Mouse (Mus musculus) common myeloid progenitor, adult 5-6 weeks (primary cell): ENCODE results near the gene Psip1. TPM values are rescaled to one million over a fixed set of nuclear protein-coding genes. Genes with fewer than 3 reads are reported as not detected.
"Not testable (repeated sequence)": the region's sequence is repeated elsewhere in the genome, so short reads cannot be mapped to it uniquely, and the experiment has no call there.

ENCODE experiments used
- ATAC-seq: replicated peaks from 2 replicates; pipeline ENCODE4 v1.8.0; 2016; ENCODE audit warnings: low read depth, mild to moderate bottlenecking, moderate TSS enrichment, inconsistent platforms; ENCODE audit not compliant: poor library complexity, severe bottlenecking
- total RNA-seq: library from RNA; stranded (forward); fragments of 200-1000, 187-1606 nt; gene quantifications from 2 replicates; pipeline ENCODE4 v1.2.3, GENCODE M21; 2017

Gene Psip1
- 299 and 303 TPM in 2 replicates for total RNA-seq

- peak; percentile 89 for ATAC-seq
Observed at GRCm38 (mm10) chr4:83486117-83486901, at the start of gene Psip1. Psip1 (minus strand) TSS chr4:83486459.

- ATAC-seq, result no peak
Observed at GRCm38 (mm10) chr4:83534024-83534423, 47.8 kb upstream of the Psip1 start.

DNA sequence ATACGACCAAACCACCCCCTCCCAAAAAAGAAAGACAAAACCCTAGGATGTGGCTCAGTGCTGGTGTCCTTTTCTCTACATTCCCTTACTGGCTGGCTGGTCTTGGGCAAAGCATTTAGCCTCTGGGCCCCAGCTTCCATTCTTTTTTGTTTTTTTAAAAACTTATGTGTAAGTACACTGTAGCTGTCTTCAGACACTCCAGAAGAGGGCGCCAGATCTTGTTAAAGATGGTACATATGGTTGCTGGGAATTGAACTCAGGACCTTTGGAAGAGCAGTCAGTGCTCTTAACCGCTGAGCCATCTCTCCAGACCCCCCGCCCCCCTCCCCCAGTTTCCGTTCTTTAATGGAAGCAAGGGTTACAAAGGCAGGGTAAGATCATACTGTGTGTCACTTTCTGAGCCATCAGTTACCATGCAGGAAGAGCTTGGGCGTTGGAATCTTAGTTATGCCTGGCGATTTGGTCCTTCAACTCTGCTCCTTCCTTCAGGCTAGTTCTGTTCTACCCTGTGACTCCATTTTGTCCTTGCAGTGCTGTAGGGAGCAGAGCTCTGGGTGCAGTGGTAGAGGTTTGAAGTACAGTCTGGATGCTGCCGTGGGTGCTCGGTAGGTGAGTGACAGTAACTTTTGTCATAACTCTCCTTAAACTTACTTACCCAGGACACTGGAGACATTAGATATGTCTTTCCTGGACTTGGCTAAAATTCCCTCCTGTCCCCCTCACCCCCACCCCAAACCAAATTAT is 47.1 kb upstream of the Psip1 start:
- no peak for ATAC-seq

DNA sequence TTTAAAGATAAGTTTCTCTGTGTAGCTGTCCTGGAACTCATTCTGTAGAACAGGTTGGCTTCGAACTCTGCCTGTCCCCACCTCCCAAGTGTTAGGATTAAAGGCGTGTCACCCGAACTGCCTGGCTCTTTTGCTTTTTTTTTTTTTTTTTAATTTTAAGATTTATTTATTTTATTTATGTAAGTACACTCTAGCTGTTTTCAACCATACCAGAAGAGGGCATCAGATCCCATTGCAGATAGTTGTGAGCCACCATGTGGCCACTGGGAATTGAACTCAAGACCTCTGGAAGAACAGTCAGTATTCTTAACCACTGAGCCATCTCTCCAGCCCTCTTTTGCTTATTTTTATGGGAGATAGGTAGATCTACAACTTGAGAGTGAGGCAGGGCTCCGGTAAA is 43.8 kb upstream of the Psip1 start:
- not testable (repeated sequence) for ATAC-seq

- no peak for ATAC-seq
Observed at GRCm38 (mm10) chr4:83527921-83528320, 41.7 kb upstream of the Psip1 start.

DNA sequence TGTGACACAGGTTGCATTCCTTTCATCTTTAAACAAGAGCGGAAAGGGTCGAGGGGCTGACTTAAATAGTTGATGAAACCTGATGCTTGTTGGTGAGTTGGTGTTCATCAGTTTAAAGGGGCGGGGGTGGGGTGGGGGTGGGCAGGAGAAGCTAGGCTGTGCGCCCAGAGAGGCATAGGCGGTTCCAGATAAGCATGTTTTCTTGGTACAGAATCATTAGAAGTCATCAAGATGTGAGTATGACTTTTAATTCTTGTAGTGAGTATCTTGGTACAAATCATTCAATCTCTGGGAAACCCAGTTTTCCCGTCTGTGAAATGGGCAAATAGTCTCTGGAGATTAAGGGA is 40.7 kb upstream of the Psip1 start:
- no peak for ATAC-seq

DNA sequence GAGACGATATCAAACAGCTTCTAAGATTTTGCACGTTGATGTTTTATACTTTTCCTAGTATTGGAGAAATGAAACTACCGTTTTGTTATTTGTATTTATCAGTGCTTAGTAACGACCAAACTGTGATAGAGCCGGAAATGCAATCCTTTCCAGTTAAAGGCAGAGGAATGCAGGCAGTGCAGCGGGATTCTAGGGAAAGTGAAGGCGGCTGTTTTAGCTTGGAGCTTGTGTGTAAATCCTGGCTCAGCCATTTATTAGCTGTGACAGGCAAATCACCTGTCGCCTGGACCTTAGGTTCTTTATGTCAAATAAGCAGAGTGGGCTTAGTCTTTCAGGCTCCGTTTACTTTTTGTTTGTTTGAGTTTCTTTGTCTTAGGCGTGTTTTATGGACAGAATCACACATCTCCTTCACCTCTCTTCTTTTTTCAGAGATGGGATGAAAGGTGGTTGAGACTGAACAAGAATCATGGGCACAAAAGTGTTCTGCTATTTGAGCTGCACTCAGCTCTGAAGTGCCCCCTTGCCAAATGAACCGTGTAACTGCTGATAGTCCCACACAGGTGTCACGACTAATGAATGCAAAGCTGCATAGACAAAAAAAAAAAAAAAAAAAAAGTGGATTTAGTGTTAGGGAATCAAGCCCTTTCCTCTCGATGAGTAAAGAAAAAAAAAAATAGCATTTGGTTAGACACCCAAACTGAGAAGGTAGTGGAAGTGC is 40.2 kb upstream of the Psip1 start:
- peak; percentile 15 for ATAC-seq

DNA sequence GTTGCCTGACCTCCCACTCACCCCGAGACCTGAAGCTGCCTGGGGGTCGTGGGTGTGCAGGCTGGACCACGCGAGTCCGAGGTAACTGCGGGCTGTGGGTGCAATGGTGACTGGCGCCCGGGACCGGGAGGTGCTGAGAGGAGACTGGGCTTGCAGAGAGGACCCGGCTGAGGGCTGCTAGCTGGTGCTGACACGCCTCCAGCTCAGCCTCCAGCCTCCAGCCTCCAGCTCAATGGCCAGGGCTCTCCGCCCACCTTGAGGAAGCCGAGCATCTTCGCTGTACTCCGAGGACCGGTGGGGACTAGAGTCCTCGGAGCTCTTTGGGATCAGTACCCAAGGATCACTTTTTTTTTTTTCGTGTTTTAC is 39.4 kb upstream of the Psip1 start:
- peak; percentile 59 for ATAC-seq

DNA sequence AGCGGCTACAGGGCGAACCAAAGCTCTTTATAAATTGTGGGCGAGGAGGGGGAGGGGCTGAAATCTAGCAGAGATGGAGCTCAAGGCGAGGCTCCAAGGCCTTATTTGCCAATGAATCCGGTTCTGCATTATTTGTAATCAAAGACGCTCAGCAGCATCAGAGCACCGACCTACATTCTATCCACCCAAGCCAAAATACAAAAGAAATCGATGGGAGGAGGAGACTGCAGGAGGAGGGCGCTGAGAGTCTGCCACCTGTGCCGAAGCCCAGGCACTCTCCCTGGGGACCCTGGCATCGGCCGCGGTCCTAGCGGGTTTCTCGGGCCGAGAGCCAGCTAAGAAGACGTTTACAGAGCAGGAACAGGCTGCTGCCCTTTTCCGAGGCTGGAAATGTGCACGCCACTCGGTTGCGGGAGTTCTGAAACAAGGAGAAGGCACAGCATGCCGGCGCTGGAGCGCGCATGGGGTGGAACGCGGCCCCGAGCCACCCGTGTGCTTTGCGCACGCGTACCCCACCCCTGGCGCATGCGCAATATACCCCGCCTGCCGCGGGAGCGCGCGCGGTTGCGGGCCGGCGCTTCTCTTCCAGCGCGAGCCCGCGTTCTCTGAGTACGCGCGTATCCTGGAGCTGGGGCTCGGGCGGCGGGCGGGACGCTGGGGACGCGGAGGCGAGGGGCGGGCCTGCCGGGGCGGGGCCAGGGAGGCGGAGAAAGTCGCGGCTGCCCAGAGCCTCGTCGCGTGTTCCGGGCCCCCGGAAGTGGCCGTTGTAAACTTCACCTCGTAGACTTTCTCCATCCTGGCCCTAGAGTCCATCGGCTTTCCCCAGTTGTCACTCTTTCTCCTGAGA is 38.8 kb upstream of the Psip1 start, which contains the start of gene Ccdc171:
TSS of gene Ccdc171 (plus strand) at position 703 of the 847 bp plus-strand sequence.
- peak; percentile 77 for ATAC-seq

- no peak for ATAC-seq
Observed at GRCm38 (mm10) chr4:83524456-83524842, 38.2 kb upstream of the Psip1 start.

DNA sequence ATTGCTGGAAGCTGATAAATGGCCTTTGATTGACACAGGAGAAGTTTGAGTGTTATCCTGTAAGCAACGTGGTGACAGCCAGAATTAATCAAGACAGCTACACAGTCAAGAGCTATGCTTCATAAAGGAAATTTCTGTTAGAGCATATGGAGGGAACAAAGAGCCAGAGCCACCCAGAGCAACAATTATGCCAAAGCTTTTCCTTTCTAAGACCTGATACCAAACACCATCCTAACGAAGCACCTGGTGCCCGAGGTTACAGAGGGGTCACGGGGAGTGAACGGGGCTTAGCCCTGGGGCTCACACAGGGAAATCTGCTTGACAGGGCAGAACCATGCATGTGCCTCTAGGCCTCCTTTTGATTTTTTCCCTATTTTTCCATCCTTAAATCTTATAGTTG is 35.8 kb upstream of the Psip1 start:
- ATAC-seq, result no peak

- ATAC-seq, result no peak
Observed at GRCm38 (mm10) chr4:83520308-83520707, 34.0 kb upstream of the Psip1 start.

- no peak for ATAC-seq
Observed at GRCm38 (mm10) chr4:83519807-83520206, 33.5 kb upstream of the Psip1 start.

- no peak for ATAC-seq
Observed at GRCm38 (mm10) chr4:83519148-83519547, 32.9 kb upstream of the Psip1 start.

GRCm38 (mm10) chr4:83516144-83516543 is 29.9 kb upstream of the Psip1 start:
- ATAC-seq, result not testable (repeated sequence)

DNA sequence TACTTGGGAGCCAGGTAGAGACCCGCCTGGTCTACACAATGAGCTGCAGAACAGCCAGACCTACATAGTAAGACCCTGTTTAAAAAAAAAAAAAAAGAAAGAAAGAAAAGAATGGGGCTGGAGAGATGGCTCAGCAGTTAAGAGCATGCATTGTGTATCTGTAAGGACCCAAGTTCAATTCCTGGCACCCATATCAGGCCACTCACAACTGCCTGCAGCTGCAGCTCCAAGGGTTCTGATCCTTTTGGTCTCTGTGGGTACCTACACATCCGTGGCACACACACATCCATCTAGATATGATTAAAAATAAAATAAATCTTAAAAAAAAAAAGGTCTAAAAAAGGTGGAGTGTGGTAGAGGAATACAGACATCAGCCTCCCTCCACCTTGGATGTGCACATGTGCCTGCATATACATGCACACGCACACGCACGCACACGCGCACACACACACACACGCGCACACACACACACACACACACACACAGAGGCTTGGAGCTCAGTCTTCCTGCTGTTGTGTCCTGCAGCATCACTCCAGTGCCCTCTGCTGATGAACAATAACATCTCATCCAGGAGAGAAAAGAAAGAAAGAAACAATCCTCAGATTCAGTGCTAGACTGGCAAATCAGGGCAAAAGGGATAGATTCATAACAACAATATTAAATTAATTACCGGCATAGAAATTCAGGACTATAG is 28.9 kb upstream of the Psip1 start:
- no peak; the same call in 1 of the 2 replicates for ATAC-seq

- ATAC-seq, result no peak
Observed at GRCm38 (mm10) chr4:83514183-83514582, 27.9 kb upstream of the Psip1 start.

- no peak for ATAC-seq
Observed at GRCm38 (mm10) chr4:83512644-83513043, 26.4 kb upstream of the Psip1 start.

GRCm38 (mm10) chr4:83512217-83512616 is 26.0 kb upstream of the Psip1 start:
- ATAC-seq, result no peak
